Mouse (Mus musculus) heart, embryonic 12.5 days (tissue): ENCODE results near the gene Krt222. TPM values are rescaled to one million over a fixed set of nuclear protein-coding genes. Genes with fewer than 3 reads are reported as not detected.
A peak's percentile ranks its signal among the peaks of the same experiment; 100 is the strongest.

Experiments
- ATAC-seq: fragments of 200-750 bp; cut with Nextera tagmentation; 2 replicates; pipeline ENCODE4 v1.8.0; 2017; ENCODE audit warnings: moderate TSS enrichment, moderate library complexity; ENCODE audit not compliant: insufficient number of reproducible peaks, low FRiP score
- H3K27ac ChIP-seq: fragments of 300-500 bp; sonication (generic); 2 replicates; pipeline ENCODE4 v1.5.1; 2016; ENCODE audit warnings: mild to moderate bottlenecking, moderate library complexity; ENCODE audit not compliant: poor library complexity, severe bottlenecking
- H3K27me3 ChIP-seq: fragments of 300-500 bp; sonication (generic); replicated peaks from 2 replicates; pipeline ENCODE4 v1.6.1; 2016; ENCODE audit warnings: mild to moderate bottlenecking, moderate library complexity
- H3K36me3 ChIP-seq: fragments of 300-500 bp; sonication (generic); 2 replicates; pipeline ENCODE4 v1.6.1; 2016; ENCODE audit warnings: mild to moderate bottlenecking, moderate library complexity
- H3K4me1 ChIP-seq: fragments of 300-500 bp; sonication (generic); replicated peaks from 2 replicates; pipeline ENCODE4 v1.6.1; 2016; ENCODE audit warnings: mild to moderate bottlenecking
- H3K4me2 ChIP-seq: fragments of 300-500 bp; sonication (generic); 2 replicates; pipeline ENCODE4 v1.6.1; 2016; ENCODE audit warnings: mild to moderate bottlenecking, moderate library complexity
- H3K4me3 ChIP-seq: fragments of 300-500 bp; sonication (generic); 2 replicates; pipeline ENCODE4 v1.5.1; 2016; ENCODE audit warnings: mild to moderate bottlenecking
- H3K9ac ChIP-seq: fragments of 300-500 bp; sonication (generic); 2 replicates; pipeline ENCODE4 v1.6.1; 2016; ENCODE audit warnings: mild to moderate bottlenecking, moderate library complexity
- H3K9me3 ChIP-seq: fragments of 300-500 bp; sonication (generic); replicated peaks from 2 replicates; pipeline ENCODE4 v1.6.1; 2016; ENCODE audit warnings: mild to moderate bottlenecking, moderate library complexity
- WGBS: fragments of 180-500 bp; shearing (Covaris S2); methylation state at CpG from one replicate; pipeline ENCODE4 v1.1.7; 2016; 5-methylcytosine and 5-hydroxymethylcytosine counted together
- polyA plus RNA-seq: library from polyadenylated mRNA; unstranded; fragments of >200 nt; fragmentation: Nextera tagmentation; extraction: Ambion mirVana; gene quantifications from 2 replicates; pipeline ENCODE4 v1.2.1, GENCODE M21; 2016

The Krt222 gene
- polyA plus RNA-seq: 1.6 TPM in 2 replicates

DNA sequence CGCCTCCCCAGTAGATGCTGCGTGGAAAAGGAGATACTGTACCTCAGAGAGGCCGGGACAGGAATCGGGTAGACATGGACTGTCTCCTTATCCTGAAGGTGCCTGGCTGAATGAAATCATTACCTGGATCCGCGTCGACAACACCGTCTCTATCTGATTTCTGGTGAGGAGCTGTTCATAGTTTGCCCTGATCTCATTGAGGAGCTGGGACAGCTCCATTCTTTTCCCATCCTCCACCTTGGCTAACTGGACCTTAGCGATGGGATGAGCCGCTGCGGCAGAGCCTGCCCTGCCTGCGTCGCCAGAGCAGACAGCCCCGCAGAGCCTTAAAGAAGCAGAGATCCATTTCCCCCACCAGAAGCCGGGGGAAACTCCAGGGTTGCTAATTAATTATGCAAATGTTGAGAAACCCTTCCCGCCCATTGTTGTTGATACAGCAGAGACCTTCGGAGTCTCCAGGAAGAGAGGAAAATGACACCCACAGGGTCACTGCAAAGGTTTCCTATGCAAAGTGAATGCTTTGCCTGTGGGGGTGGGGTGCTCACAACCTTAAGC, at the start of gene Krt222:
Gene Krt222 (minus strand): TSS at position 266 of the 555 bp plus-strand sequence.
- Histone ChIP-seq H3K27ac (0 out of 2 replicates have a peak within 1 kb of the TSS, but pooled peaks have one; percentile 18), H3K4me3 (peak within 1 kb of the TSS; percentile 43), H3K9ac (peak within 1 kb of the TSS; percentile 16), H3K9me3 (no peaks in the 10 kb centered on the region), H3K36me3 (no peaks in the 10 kb centered on the region), H3K4me2 (peak within 1 kb of the TSS; percentile 80), H3K27me3 (no peaks in the 10 kb centered on the region), H3K4me1 (peaks cover 6% of the 10 kb centered on the region)
- 2% methylated on average over 17 of the region's 17 CpGs for WGBS
- no peak for ATAC-seq

DNA sequence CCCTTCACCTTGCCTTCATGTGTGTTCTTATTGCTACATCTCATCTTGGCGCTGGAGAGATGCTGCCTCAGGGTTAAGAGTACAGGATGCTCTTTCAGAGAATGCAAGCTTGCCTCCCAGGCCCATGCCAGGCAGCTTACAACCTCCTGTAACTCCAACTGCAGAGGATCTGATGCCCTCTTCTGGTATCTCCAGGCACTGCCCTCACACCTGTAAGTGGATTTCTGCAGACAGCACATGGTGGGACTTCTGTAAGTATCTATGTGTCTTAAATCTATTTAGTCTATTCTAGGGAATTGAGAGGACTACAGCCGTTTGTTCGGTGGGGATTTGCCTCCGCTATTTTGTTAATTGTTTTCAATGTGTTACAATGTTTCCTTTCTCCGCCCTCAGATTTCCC, 49.0 kb upstream of the Krt222 start:
- no peak overlapping the region for H3K9ac ChIP-seq
- peaks cover 3% of the 10 kb centered on the region for H3K27me3 ChIP-seq
- H3K4me3 ChIP-seq: no peak overlapping the region
- 52% methylated on average over 5 of the region's 5 CpGs for WGBS
- no peaks in the 10 kb centered on the region for H3K36me3 ChIP-seq
- H3K9me3 ChIP-seq: peaks cover 5% of the 10 kb centered on the region; the same call in 1 of the 2 replicates
- no peak overlapping the region for H3K27ac ChIP-seq
- no peak overlapping the region for H3K4me2 ChIP-seq
- H3K4me1 ChIP-seq: no peaks in the 10 kb centered on the region
- ATAC-seq: no peak

DNA sequence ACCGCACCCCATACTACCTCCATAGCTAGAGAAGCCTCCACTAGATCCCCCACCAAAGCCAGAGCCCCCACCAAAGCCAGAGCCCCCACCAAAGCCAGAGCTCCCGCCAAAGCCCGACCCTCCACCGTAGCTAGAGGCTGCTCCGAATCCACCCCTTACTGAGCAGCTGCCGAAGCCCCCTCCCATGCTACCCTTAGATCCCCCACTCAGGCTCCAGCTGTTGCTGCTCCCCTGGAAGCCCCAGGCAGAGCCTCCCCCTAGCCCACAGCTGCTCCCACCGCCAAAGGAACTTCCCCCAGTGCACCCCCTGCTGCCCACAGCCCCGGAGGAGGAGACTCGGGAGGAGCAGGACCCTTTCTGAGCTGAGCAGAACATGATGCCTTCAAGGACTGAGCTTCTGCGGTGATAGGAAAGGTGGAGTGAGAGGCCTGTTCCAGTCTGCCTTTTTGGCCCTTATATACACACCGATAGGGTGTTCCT, 41.0 kb upstream of the Krt222 start, which contains the start of gene Krt24:
Gene Krt24 (minus strand): TSS at position 430 of the 480 bp plus-strand sequence.
- Histone ChIP-seq H3K4me2 (no peak within 1 kb of the TSS), H3K4me3 (no peak within 1 kb of the TSS), H3K9ac (no peak within 1 kb of the TSS), H3K36me3 (no peaks in the 10 kb centered on the region), H3K4me1 (no peaks in the 10 kb centered on the region), H3K27ac (no peak within 1 kb of the TSS), H3K9me3 (no peaks in the 10 kb centered on the region), H3K27me3 (0 out of 2 replicates have a peak, but pooled peaks cover 4% of the 10 kb centered on the region)
- WGBS: 38% methylated on average over 11 of the region's 11 CpGs
- no peak for ATAC-seq

DNA sequence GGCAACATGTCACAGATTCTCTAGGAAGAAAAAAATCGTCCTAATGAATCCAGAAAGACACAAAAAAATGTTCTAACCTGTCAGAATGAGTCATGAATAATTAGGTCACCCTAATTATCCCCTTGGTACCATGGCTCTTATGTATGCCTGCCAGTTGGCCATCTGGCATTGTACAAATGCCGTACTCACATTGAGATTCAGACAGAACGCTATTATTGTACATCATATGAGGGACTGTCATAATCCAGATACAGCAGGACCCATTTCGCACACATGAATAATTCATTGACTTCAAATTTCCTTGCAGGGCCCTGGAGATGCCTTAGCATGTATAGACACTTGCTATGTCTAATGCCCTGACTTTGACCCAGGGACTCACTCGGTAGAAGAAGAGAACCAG, 40.1 kb upstream of the Krt222 start:
- no peak overlapping the region for H3K27ac ChIP-seq
- WGBS: 78% methylated on average over 5 of the region's 5 CpGs
- H3K4me1 ChIP-seq: no peaks in the 10 kb centered on the region
- H3K9me3 ChIP-seq: no peaks in the 10 kb centered on the region
- no peak overlapping the region for H3K9ac ChIP-seq
- no peaks in the 10 kb centered on the region for H3K36me3 ChIP-seq
- H3K4me3 ChIP-seq: no peak overlapping the region
- no peak for ATAC-seq
- H3K27me3 ChIP-seq: 0 out of 2 replicates have a peak, but pooled peaks cover 4% of the 10 kb centered on the region
- H3K4me2 ChIP-seq: no peak overlapping the region

DNA sequence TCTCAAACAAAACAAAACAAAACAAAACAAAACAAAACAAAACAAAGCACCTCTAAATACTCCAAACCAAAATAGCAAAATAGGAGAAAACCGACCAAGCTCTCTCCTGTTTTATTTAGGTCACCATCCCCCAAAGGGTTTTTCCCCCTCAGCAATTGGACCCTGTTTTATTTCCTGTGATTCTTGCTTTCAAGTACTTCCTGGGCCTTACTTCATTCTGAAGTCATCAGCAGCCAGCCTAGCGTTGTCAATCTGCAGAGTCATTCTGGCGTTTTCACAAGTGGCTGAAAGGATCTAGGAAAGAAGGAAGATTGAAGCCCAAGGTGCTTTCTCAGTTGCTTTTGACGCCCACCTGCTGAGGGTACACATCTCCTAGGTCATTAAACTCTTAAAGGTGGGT, 39.4 kb upstream of the Krt222 start:
- Histone ChIP-seq H3K4me3 (no peak overlapping the region), H3K27ac (no peak overlapping the region), H3K27me3 (0 out of 2 replicates have a peak, but pooled peaks cover 4% of the 10 kb centered on the region), H3K9me3 (no peaks in the 10 kb centered on the region), H3K9ac (no peak overlapping the region), H3K36me3 (no peaks in the 10 kb centered on the region), H3K4me1 (no peaks in the 10 kb centered on the region), H3K4me2 (no peak overlapping the region)
- ATAC-seq: no peak
- WGBS: 39% methylated on average over 4 of the region's 4 CpGs

DNA sequence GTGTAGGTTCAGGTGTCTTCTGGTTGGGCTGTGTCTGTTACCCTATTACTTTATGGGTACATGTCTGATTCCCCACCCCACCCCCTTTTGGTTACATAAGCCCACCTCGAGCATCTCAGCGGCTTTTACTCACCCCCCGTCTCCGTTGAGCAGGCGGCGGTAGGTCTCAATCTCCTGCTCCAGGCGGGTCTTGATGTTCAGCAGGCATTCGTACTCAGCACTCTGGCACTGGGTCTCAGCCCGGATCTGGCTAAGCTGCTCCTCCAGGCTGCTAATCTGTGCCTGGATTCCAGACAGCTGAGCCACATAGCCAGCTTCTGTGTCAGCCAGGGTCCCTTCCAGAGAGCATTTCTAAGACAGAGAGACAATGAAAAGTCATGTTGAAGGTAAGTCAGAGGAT, 37.2 kb upstream of the Krt222 start:
- H3K36me3 ChIP-seq: no peaks in the 10 kb centered on the region
- ATAC-seq: no peak
- H3K9ac ChIP-seq: no peak overlapping the region
- 40% methylated on average over 9 of the region's 9 CpGs for WGBS
- no peaks in the 10 kb centered on the region for H3K4me1 ChIP-seq
- no peak overlapping the region for H3K4me3 ChIP-seq
- no peak overlapping the region for H3K4me2 ChIP-seq
- H3K27ac ChIP-seq: no peak overlapping the region
- no peaks in the 10 kb centered on the region for H3K9me3 ChIP-seq
- 0 out of 2 replicates have a peak, but pooled peaks cover 4% of the 10 kb centered on the region for H3K27me3 ChIP-seq

DNA sequence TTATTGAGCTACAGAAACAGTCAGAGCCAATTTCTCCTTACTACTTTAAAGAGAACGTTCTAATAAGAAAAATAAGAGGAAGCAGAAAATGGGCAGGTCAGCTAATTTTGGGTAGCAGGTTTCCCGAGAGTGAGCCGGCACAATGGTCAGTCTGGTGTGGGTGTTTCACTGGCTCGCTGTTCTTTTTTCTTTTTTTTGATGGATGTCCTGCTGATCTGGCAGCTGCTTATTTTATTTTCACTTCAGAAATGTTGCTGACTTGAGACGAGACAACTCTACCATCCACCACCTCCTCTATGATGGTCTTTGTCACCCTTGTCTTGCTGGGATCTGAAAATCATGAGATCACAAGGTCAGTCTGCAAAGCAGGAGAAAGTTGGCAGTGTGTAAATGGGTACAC, 36.1 kb upstream of the Krt222 start:
- no peak for ATAC-seq
- Histone ChIP-seq H3K4me3 (no peak overlapping the region), H3K27me3 (0 out of 2 replicates have a peak, but pooled peaks cover 4% of the 10 kb centered on the region), H3K4me1 (no peaks in the 10 kb centered on the region), H3K36me3 (no peaks in the 10 kb centered on the region), H3K27ac (no peak overlapping the region), H3K9me3 (no peaks in the 10 kb centered on the region), H3K9ac (no peak overlapping the region), H3K4me2 (no peak overlapping the region)
- 79% methylated on average over 5 of the region's 5 CpGs for WGBS

DNA sequence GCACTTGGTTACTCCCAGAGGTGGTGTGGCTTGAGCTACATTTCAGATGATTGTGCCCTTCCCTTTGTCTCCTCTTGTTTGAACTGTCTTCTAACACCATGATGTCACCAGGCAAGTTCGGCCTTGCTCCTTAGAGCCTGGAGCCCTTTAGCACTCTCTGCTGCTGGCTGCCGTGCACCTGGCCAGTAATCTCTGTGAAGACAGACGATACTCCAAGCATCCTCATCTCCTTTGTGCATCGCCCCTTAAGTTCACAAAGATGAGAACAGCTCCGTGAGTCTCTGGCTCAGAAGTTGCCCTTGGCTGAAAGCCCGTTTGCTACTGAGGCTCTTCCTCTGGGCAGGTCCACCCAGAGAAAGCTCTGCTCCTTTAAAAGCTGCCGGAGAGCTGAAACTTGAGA, 32.9 kb upstream of the Krt222 start:
- WGBS: 49% methylated on average over 7 of the region's 7 CpGs
- 0 out of 2 replicates have a peak, but pooled peaks cover 6% of the 10 kb centered on the region for H3K27me3 ChIP-seq
- H3K9me3 ChIP-seq: no peaks in the 10 kb centered on the region
- no peak overlapping the region for H3K27ac ChIP-seq
- no peak overlapping the region for H3K4me2 ChIP-seq
- no peaks in the 10 kb centered on the region for H3K36me3 ChIP-seq
- H3K9ac ChIP-seq: no peak overlapping the region
- no peaks in the 10 kb centered on the region for H3K4me1 ChIP-seq
- no peak overlapping the region for H3K4me3 ChIP-seq
- no peak for ATAC-seq

DNA sequence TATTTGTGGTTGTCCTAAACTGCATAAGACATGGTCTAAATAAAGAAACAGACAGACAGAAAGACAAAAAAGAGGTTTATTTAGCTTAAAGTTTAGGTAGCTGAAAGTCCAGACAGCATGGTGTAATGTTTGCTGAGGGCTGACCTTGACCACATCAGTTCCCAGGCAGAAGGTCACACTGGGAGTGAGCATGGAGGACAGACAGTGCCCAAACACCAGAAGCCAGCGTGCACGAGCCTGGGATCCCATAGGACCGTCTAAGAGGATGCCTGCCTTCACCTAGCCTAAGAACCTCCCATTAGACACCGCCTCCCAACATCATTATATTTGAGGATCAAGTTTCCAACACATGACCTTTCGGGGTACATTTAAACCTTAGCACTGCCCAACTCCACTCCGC, 31.7 kb upstream of the Krt222 start:
- H3K4me1 ChIP-seq: no peaks in the 10 kb centered on the region
- 0 out of 2 replicates have a peak, but pooled peaks cover 6% of the 10 kb centered on the region for H3K27me3 ChIP-seq
- ATAC-seq: no peak
- no peaks in the 10 kb centered on the region for H3K36me3 ChIP-seq
- 61% methylated on average over 6 of the region's 6 CpGs for WGBS
- no peak overlapping the region for H3K4me2 ChIP-seq
- H3K9me3 ChIP-seq: no peaks in the 10 kb centered on the region
- no peak overlapping the region for H3K4me3 ChIP-seq
- H3K27ac ChIP-seq: no peak overlapping the region
- H3K9ac ChIP-seq: no peak overlapping the region

DNA sequence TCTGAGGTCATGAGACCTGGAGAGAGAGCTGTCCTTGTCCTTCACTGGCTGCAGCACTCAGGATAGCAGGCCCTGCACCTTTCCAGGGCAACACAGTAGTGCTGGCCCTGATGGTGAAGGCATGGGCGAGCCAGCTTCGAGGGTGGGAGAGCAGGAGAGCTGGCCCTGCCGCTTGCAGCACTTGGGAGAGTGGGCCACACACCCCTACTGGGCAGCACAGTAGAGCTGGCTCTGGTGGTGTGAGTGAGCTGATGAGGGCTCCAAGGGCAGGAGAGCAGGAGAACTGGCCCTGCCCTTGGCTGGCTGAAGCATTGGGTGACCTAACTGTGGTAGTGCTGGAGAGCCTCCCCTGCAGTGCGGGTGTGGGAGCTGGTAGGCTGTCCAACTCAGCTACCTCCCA, 28.8 kb upstream of the Krt222 start:
- Histone ChIP-seq H3K9me3 (no peaks in the 10 kb centered on the region), H3K36me3 (no peaks in the 10 kb centered on the region), H3K4me3 (no peak overlapping the region), H3K27ac (no peak overlapping the region), H3K4me1 (no peaks in the 10 kb centered on the region), H3K9ac (no peak overlapping the region), H3K4me2 (no peak overlapping the region), H3K27me3 (0 out of 2 replicates have a peak, but pooled peaks cover 6% of the 10 kb centered on the region)
- ATAC-seq: no peak
- WGBS: 65% methylated on average over 4 of the region's 4 CpGs

DNA sequence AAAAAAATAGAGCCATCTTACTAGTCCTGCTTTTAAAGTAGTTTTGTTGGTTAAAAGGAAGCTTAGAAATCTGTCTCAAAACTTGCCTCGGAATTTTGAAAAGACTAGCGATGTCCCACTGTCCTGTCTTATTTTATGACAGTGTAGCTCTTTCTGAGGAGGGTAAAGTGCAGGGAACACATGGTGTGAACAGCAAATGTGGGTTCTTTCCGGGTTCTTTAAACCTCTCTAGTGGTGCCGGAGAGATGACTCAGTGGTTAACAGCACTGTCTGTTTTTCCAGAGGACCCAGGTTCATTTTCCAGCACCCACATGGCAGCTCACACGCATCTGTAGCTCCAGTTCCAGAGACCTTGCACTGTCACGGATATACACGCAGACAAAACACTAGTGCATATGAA, 25.3 kb upstream of the Krt222 start:
- 70% methylated on average over 7 of the region's 7 CpGs for WGBS

More for the DNA sequence above, 25.3 kb upstream of the Krt222 start:
- 0 out of 2 replicates have a peak, but pooled peaks cover 6% of the 10 kb centered on the region for H3K27me3 ChIP-seq
- H3K36me3 ChIP-seq: no peaks in the 10 kb centered on the region
- H3K4me1 ChIP-seq: 0 out of 2 replicates have a peak, but pooled peaks cover 4% of the 10 kb centered on the region
- H3K4me3 ChIP-seq: no peak overlapping the region
- no peaks in the 10 kb centered on the region for H3K9me3 ChIP-seq
- no peak overlapping the region for H3K9ac ChIP-seq
- no peak for ATAC-seq
- no peak overlapping the region for H3K4me2 ChIP-seq
- no peak overlapping the region for H3K27ac ChIP-seq
